Mouse (Mus musculus) ES-Bruce4 (cell line): ENCODE measurements around the gene Stk32b.

ENCODE experiments used
- CTCF ChIP-seq: IDR thresholded peaks from one replicate; pipeline ENCODE4 v1.8.1; 2011; ENCODE audit warnings: low read depth, low read length
- EP300 ChIP-seq: IDR thresholded peaks from 2 replicates; pipeline ENCODE4 v1.6.1; 2011; ENCODE audit warnings: low read depth, low read length; ENCODE audit not compliant: insufficient read depth
- POLR2A ChIP-seq: IDR thresholded peaks from one replicate; pipeline ENCODE4 v1.8.1; 2011; ENCODE audit warnings: low read length; ENCODE audit not compliant: insufficient read depth

DNA sequence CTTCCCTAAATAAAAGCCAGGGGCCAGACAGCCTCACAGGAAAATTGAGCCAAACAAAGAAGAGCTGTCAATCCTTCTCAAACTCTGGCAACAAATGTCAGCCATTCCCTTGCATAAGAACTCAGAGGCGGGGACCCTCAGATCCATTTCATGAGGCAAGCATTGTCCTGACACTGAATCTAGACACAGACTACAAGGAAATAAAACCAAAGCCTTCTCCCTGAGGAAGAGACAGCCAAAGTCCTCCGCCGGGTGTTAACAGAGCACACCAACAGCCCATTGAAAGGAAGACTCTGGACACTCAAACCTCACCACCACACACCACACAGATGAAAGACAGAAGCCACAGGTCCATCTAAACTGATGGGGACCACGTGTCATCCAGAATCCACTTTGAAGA is 57.8 kb downstream of the Stk32b start:
- TF ChIP-seq CTCF (no peak), EP300 (no peak), POLR2A (no peak)
